Mouse (Mus musculus): Measurements from ENCODE around the gene Prkce.

- TF ChIP-seq CTCF (IDR thresholded peaks at IDR 0.05; ENCODE audit: insufficient read depth, low read depth, low read length): no peak
- TF ChIP-seq POLR2A (IDR thresholded peaks at IDR 0.05; ENCODE audit: insufficient read depth, low read depth, low read length): no peak
Observed at GRCm38 (mm10) chr17:86532783-86533548, 365.4 kb downstream of the Prkce start.
